Mouse (Mus musculus) limb, embryonic 14.5 days (tissue): Measurements from ENCODE around the gene Tsen34. TPM values are rescaled to one million over a fixed set of nuclear protein-coding genes. Genes with fewer than 3 reads are reported as not detected.
"Not testable (repeated sequence)": the region's sequence is repeated elsewhere in the genome, so short reads cannot be mapped to it uniquely, and the experiment has no call there.

Source experiments
- ATAC-seq: fragments of 200-750 bp; cut with Nextera tagmentation; 2 replicates; pipeline ENCODE4 v1.8.0; 2017; ENCODE audit warnings: low read depth, moderate number of reproducible peaks, moderate TSS enrichment; ENCODE audit not compliant: low FRiP score
- DNase-seq: peaks from one replicate; pipeline ENCODE4 v3.0.0-alpha.2; 2015; ENCODE audit warnings: low spot score
- H3K27ac ChIP-seq: fragments of 300-500 bp; sonication (generic); replicated peaks from 2 replicates; pipeline ENCODE4 v1.5.1; 2014; ENCODE audit warnings: low read depth, mild to moderate bottlenecking, low read length, moderate library complexity, mixed read lengths
- H3K27me3 ChIP-seq: fragments of 300-500 bp; sonication (generic); 2 replicates; pipeline ENCODE4 v1.6.1; 2014; ENCODE audit warnings: low read length, mixed read lengths; ENCODE audit not compliant: control insufficient read depth, insufficient read depth
- H3K36me3 ChIP-seq: fragments of 300-500 bp; sonication (generic); 2 replicates; pipeline ENCODE4 v1.6.1; 2014; ENCODE audit warnings: mild to moderate bottlenecking, low read length, moderate library complexity, mixed read lengths; ENCODE audit not compliant: control insufficient read depth, insufficient read depth
- H3K4me1 ChIP-seq: fragments of 300-500 bp; sonication (generic); 2 replicates; pipeline ENCODE4 v1.6.1; 2014; ENCODE audit warnings: antibody characterized with exemption, low read length, mixed read lengths; ENCODE audit not compliant: control insufficient read depth, insufficient read depth
- H3K4me2 ChIP-seq: fragments of 300-500 bp; sonication (generic); replicated peaks from 2 replicates; pipeline ENCODE4 v1.6.1; 2014; ENCODE audit warnings: low read depth, mild to moderate bottlenecking, low read length, moderate library complexity; ENCODE audit not compliant: severe bottlenecking
- H3K4me3 ChIP-seq: fragments of 300-500 bp; sonication (generic); replicated peaks from 2 replicates; pipeline ENCODE4 v1.5.1; 2014; ENCODE audit warnings: low read length
- H3K9ac ChIP-seq: fragments of 300-500 bp; sonication (generic); 2 replicates; pipeline ENCODE4 v1.6.1; 2014; ENCODE audit warnings: mild to moderate bottlenecking, low read depth, low read length, moderate library complexity; ENCODE audit not compliant: severe bottlenecking
- H3K9me3 ChIP-seq: fragments of 300-500 bp; sonication (generic); 2 replicates; pipeline ENCODE4 v1.6.1; 2016; ENCODE audit warnings: low read length; ENCODE audit not compliant: control insufficient read depth
- POLR2A ChIP-seq: fragments of 200-500 bp; IDR thresholded peaks from 2 replicates; pipeline ENCODE4 v1.8.0; 2012; ENCODE audit warnings: inconsistent platforms, mild to moderate bottlenecking, moderate library complexity, borderline replicate concordance; ENCODE audit not compliant: insufficient read depth, insufficient read length; ENCODE audit errors: extremely low read depth
- WGBS: fragments of 180-500 bp; shearing (Covaris S2); extraction: QIAGEN DNeasy Blood & Tissue Kit; methylation state at CpG from one replicate; pipeline ENCODE4 v1.1.7; 2014; 5-methylcytosine and 5-hydroxymethylcytosine counted together
- polyA plus RNA-seq, 2 experiments: library from polyadenylated mRNA; depleted of rRNA in 1 of 2; stranded (reverse) in 1 of 2; unstranded in 1 of 2; fragments of >200 nt; fragmentation: Nextera tagmentation in 1 of 2; extraction: Ambion mirVana in 1 of 2; gene quantifications; 2 replicates each; pipeline versions ENCODE4 v1.2.1 to v1.2.3; 2012 to 2014

Tsen34 gene
- polyA plus RNA-seq, 2 experiments, result 193 to 273 TPM

- ATAC-seq (no peak), DNase-seq (no peak)
- Histone ChIP-seq H3K27me3 (no peaks in the 10 kb centered on the region), H3K4me1 (peaks cover 13% of the 10 kb centered on the region), H3K4me2 (peak overlapping the region; percentile 90), H3K4me3 (peak overlapping the region; percentile 78), H3K9ac (peak overlapping the region; percentile 89), H3K9me3 (no peaks in the 10 kb centered on the region), H3K27ac (0 out of 2 replicates have a peak overlapping the region, but pooled peaks have one; percentile 94), H3K36me3 (peaks cover 34% of the 10 kb centered on the region)
- WGBS, result 35% methylated on average over 3 of the region's 3 CpGs
- TF ChIP-seq POLR2A, result no peak
These were observed 744 bp upstream of the Tsen34 start for GRCm38 (mm10) chr7:3691919-3692318.

- DNase-seq, result peak; percentile 98
- Histone ChIP-seq H3K27ac (peak within 1 kb of the TSS; percentile 94), H3K27me3 (no peaks in the 10 kb centered on the region), H3K4me2 (peak within 1 kb of the TSS; percentile 90), H3K36me3 (peaks cover 36% of the 10 kb centered on the region), H3K4me1 (peaks cover 13% of the 10 kb centered on the region), H3K9ac (peak within 1 kb of the TSS; percentile 89), H3K4me3 (peak within 1 kb of the TSS; percentile 78), H3K9me3 (no peaks in the 10 kb centered on the region)
- TF ChIP-seq POLR2A, result no peak
- ATAC-seq, result peak; percentile 91
- under 1% methylated on average over 55 of the region's 55 CpGs for WGBS
These were observed 535 bp downstream of the Tsen34 start, which contains the start of gene Mboat7 for GRCm38 (mm10) chr7:3692987-3693808. Gene Mboat7 (minus strand): TSS chr7:3693523.

- H3K36me3 ChIP-seq, result peaks cover 36% of the 10 kb centered on the region
- ATAC-seq, result no peak; the same call in 1 of the 2 replicates
- no peaks in the 10 kb centered on the region for H3K9me3 ChIP-seq
- H3K27ac ChIP-seq, result peak overlapping the region; percentile 94
- H3K4me3 ChIP-seq, result peak overlapping the region; percentile 78
- no peak for DNase-seq
- WGBS, result under 1% methylated on average over 18 of the region's 18 CpGs
- peak overlapping the region; percentile 89 for H3K9ac ChIP-seq
- peak; percentile 78; the same call in 1 of the 2 replicates for TF ChIP-seq POLR2A
- no peaks in the 10 kb centered on the region for H3K27me3 ChIP-seq
- H3K4me2 ChIP-seq, result peak overlapping the region; percentile 90
- H3K4me1 ChIP-seq, result peaks cover 13% of the 10 kb centered on the region
These were observed 1.1 kb downstream of the Tsen34 start for GRCm38 (mm10) chr7:3693809-3694075.

GRCm38 (mm10) chr7:3694076-3694948 lies 1.6 kb downstream of the Tsen34 start:
- 2% methylated on average over 38 of the region's 55 CpGs for WGBS
- no peak for TF ChIP-seq POLR2A
- ATAC-seq (peak; percentile 67), DNase-seq (peak; percentile 92)
- Histone ChIP-seq H3K27me3 (no peaks in the 10 kb centered on the region), H3K9ac (peak overlapping the region; percentile 89), H3K27ac (peak overlapping the region; percentile 94), H3K4me3 (peak overlapping the region; percentile 78), H3K4me2 (peak overlapping the region; percentile 90), H3K4me1 (peaks cover 13% of the 10 kb centered on the region), H3K36me3 (peaks cover 40% of the 10 kb centered on the region), H3K9me3 (no peaks in the 10 kb centered on the region)

GRCm38 (mm10) chr7:3694949-3695305 lies 2.3 kb downstream of the Tsen34 start:
- peak overlapping the region; percentile 94 for H3K27ac ChIP-seq
- H3K4me3 ChIP-seq, result peak overlapping the region; percentile 78
- H3K36me3 ChIP-seq, result peaks cover 42% of the 10 kb centered on the region
- not testable (repeated sequence) for ATAC-seq, H3K27me3 ChIP-seq, H3K9me3 ChIP-seq, DNase-seq
- H3K4me2 ChIP-seq, result peak overlapping the region; percentile 90
- peak overlapping the region; percentile 89 for H3K9ac ChIP-seq
- WGBS, result 2% methylated on average over 9 of the region's 9 CpGs
- H3K4me1 ChIP-seq, result peaks cover 13% of the 10 kb centered on the region
